ENCODE assay signal across 29 mouse cellular contexts in the genomic region with DNA sequence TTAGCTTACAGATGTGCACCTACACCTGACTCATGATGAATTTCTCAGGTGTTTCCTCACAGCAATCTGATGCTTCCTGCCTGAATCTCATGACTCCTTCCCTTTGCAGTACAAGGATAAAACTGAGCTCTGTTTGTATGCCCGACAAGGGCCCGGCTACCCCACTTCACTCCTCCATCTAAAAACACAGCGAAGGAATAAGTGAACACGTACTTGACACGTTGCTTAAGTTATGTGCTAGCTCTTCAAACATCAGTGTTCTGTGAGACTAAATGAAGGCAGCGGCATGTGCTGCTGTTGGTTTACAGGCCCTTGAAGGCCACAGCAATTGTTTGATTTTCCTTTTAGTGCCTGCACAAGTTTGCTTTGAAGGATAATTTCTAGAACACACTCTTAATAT. TPM values are rescaled to one million over a fixed set of nuclear protein-coding genes. Genes with fewer than 3 reads are reported as not detected.
DNase-seq lines count a peak whose midpoint lies in the region; ATAC-seq and TF ChIP-seq lines count a peak whose summit lies in the region.
"Had no signal": no experiment of that assay in that cellular context is flagged by ENCODE, and none has a peak within 500 bp of the region (broad histone marks: within the 10 kb centered on the region; RNA-seq: fewer than 3 reads in every experiment).

No protein-coding gene starts in this region.

- H3K27ac ChIP-seq in heart, embryonic 13.5 days (replicated peaks), result peak overlapping the region; percentile 45; the same call in 1 of the 2 replicates
- H3K27ac ChIP-seq in left cerebral cortex, adult 2 months, result peak overlapping the region; percentile 37
- no peak overlapping the region for H3K27ac ChIP-seq in ES-E14 (ENCODE audit: insufficient read depth, low read depth, low read length, poor library complexity, severe bottlenecking)
- 0 out of 2 replicates have a peak overlapping the region, but pooled peaks have one; percentile 48 for H3K27ac ChIP-seq in stomach, embryonic 15.5 days
- H3K27ac ChIP-seq: forebrain, embryonic 13.5 days; hindbrain, embryonic 15.5 days; kidney, embryonic 15.5 days; limb, embryonic 10.5 days; limb, embryonic 15.5 days; liver, embryonic 13.5 days; macrophage; midbrain, embryonic 13.5 days had no signal

- 58% methylated on average over 6 of the region's 6 CpGs for WGBS in heart, embryonic 13.5 days
- WGBS in stomach, embryonic 15.5 days, result 71% methylated on average over 6 of the region's 6 CpGs

- ATAC-seq in heart, embryonic 13.5 days (ENCODE audit: extremely low read depth, insufficient number of reproducible peaks, low FRiP score, low TSS enrichment), result no peak
- ATAC-seq in stomach, embryonic 15.5 days (ENCODE audit: insufficient read depth, low FRiP score, low read depth), result no peak
- ATAC-seq: forebrain, embryonic 13.5 days; inflammation-experienced regulatory T-cells, adult 6 months; midbrain, embryonic 13.5 days had no signal

- no peak overlapping the region for H3K4me3 ChIP-seq in heart, embryonic 13.5 days
- H3K4me3 ChIP-seq in left cerebral cortex, adult 2 months, result no peak overlapping the region
- H3K4me3 ChIP-seq in ES-E14 (ENCODE audit: insufficient read depth in 1 of 2, low read depth in 1 of 2, low read length in 2 of 2, poor library complexity in 1 of 2, severe bottlenecking in 1 of 2), result no peak overlapping the region
- no peak overlapping the region for H3K4me3 ChIP-seq in stomach, embryonic 15.5 days (replicated peaks)
- H3K4me3 ChIP-seq: forebrain, embryonic 13.5 days; hindbrain, embryonic 10.5 days; hindbrain, embryonic 15.5 days; kidney, embryonic 15.5 days; limb, embryonic 10.5 days; limb, embryonic 15.5 days; liver, embryonic 13.5 days; midbrain, embryonic 13.5 days had no signal

- peak overlapping the region; percentile 11; the same call in 1 of the 2 replicates for H3K4me2 ChIP-seq in heart, embryonic 13.5 days
- H3K4me2 ChIP-seq in stomach, embryonic 15.5 days, result no peak overlapping the region
- H3K4me2 ChIP-seq: forebrain, embryonic 13.5 days; heart, embryonic 11.5 days; hindbrain, embryonic 15.5 days; kidney, embryonic 15.5 days; limb, embryonic 15.5 days; liver, embryonic 13.5 days; midbrain, embryonic 13.5 days had no signal

- DNase-seq in heart, adult 9 months (ENCODE audit: low spot score in 2 of 2), result no peak
- DNase-seq in left cerebral cortex, adult 2 months (ENCODE audit: extremely low spot score in 1 of 2, low spot score in 2 of 2), result no peak
- DNase-seq in left cerebral cortex, postnatal 10 days (ENCODE audit: extremely low spot score in 1 of 2, low spot score in 2 of 2), result no peak
- no peak for DNase-seq in ES-E14 (ENCODE audit: low read depth, low spot score)
- DNase-seq in ovary, postnatal 14 days (ENCODE audit: low spot score), result no peak
- DNase-seq: adrenal gland, adult 8-10 months; B cell, adult 2 months; cerebellum, adult 8-10 months; gastrocnemius, postnatal 14 days; kidney, adult 11 months; kidney, postnatal 25 days; liver, embryonic 13.5 days; lung, adult 2 months; retina, postnatal 1 day; right cerebral cortex, postnatal 14 days; thymus, postnatal 4 days had no signal

- intact Hi-C loops in left cerebral cortex, adult 2 months (cut with DNase I), result no loop called here
- intact Hi-C loops in left cerebral cortex, postnatal 10 days (cut with DNase I), result loop anchor here (10.0 kb wide), 1 partner anchor 51 kb away; a partner anchor contains a TSS

- peaks cover 55% of the 10 kb centered on the region for H3K4me1 ChIP-seq in heart, embryonic 13.5 days
- peaks cover 2 to 24% of the 10 kb centered on the region in 2 experiments; a peak in 2 of 4 replicates for H3K4me1 ChIP-seq in ES-E14 (ENCODE audit: control insufficient read depth in 2 of 2, insufficient read depth in 2 of 2, low read length in 2 of 2, poor library complexity in 1 of 2)
- H3K4me1 ChIP-seq in stomach, embryonic 15.5 days, result peaks cover 10% of the 10 kb centered on the region

- H3K9ac ChIP-seq in heart, embryonic 13.5 days, result peak overlapping the region; percentile 2; the same call in 1 of the 2 replicates
- peak overlapping the region; percentile 47; the same call in 1 of the 2 replicates for H3K9ac ChIP-seq in ES-E14 (ENCODE audit: insufficient read depth, low read depth, low read length, poor library complexity, severe bottlenecking)
- no peak overlapping the region for H3K9ac ChIP-seq in stomach, embryonic 15.5 days
- H3K9ac ChIP-seq: forebrain, embryonic 13.5 days; hindbrain, embryonic 15.5 days; kidney, embryonic 15.5 days; limb, embryonic 15.5 days; liver, embryonic 13.5 days; midbrain, embryonic 13.5 days had no signal

- H3K36me3 ChIP-seq in heart, embryonic 13.5 days, result peaks cover 8% of the 10 kb centered on the region
- no peaks in the 10 kb centered on the region for H3K36me3 ChIP-seq in ES-E14 (ENCODE audit: control insufficient read depth, insufficient read depth, low read length, poor library complexity, severe bottlenecking)
- no peaks in the 10 kb centered on the region for H3K36me3 ChIP-seq in stomach, embryonic 15.5 days
- H3K36me3 ChIP-seq: G1E; hindbrain, embryonic 15.5 days; kidney, embryonic 15.5 days; limb, embryonic 15.5 days; liver, embryonic 13.5 days; midbrain, embryonic 13.5 days had no signal

- no peaks in the 10 kb centered on the region for H3K27me3 ChIP-seq in heart, embryonic 13.5 days (replicated peaks)
- no peaks in the 10 kb centered on the region for H3K27me3 ChIP-seq in stomach, embryonic 15.5 days (replicated peaks)
- H3K27me3 ChIP-seq: forebrain, embryonic 13.5 days; hindbrain, embryonic 15.5 days; kidney, embryonic 15.5 days; limb, embryonic 15.5 days; liver, embryonic 13.5 days; midbrain, embryonic 13.5 days had no signal

- in situ Hi-C loops in ES-E14 (cut with MboI; ENCODE audit: low sequenced_read_pairs in 2 of 2, unreplicated experiment in 2 of 2), result loop anchor here in 1 of 2 experiments (10.0 kb wide), 1 partner anchor 131 kb away; no protein-coding TSS in a partner anchor

- H3K9me3 ChIP-seq in heart, embryonic 13.5 days, result no peaks in the 10 kb centered on the region
- H3K9me3 ChIP-seq in ES-E14 (ENCODE audit: control insufficient read depth, insufficient read depth, low read depth, low read length), result no peaks in the 10 kb centered on the region
- no peaks in the 10 kb centered on the region for H3K9me3 ChIP-seq in stomach, embryonic 15.5 days
- H3K9me3 ChIP-seq: forebrain, embryonic 13.5 days; G1E; hindbrain, embryonic 10.5 days; hindbrain, embryonic 15.5 days; kidney, embryonic 15.5 days; limb, embryonic 10.5 days; limb, embryonic 15.5 days; liver, embryonic 13.5 days; midbrain, embryonic 13.5 days had no signal

- no peak for TF ChIP-seq CTCF in left cerebral cortex, adult 2 months (IDR thresholded peaks at IDR 0.05)

TF ChIP-seq in ES-E14, 5 proteins besides CTCF, POLR2A, EP300 and RAD21:
- TF ChIP-seq MAFK (IDR thresholded peaks at IDR 0.05; ENCODE audit: insufficient read depth, low read depth, low read length), result no peak
- TF ChIP-seq HCFC1 (IDR thresholded peaks at IDR 0.05; ENCODE audit: borderline replicate concordance, insufficient read depth, low read length), result no peak
- no peak for TF ChIP-seq ZC3H11A (IDR thresholded peaks at IDR 0.05; ENCODE audit: borderline replicate concordance, low read depth, low read length)
- TF ChIP-seq CHD2 (IDR thresholded peaks at IDR 0.05; ENCODE audit: low read depth, low read length), result no peak
- no peak for TF ChIP-seq ZNF384 (IDR thresholded peaks at IDR 0.05; ENCODE audit: low read depth, low read length)

RNA-seq across cellular contexts. Expression of a gene that starts 53.6 kb away (rescaled TPM):
- polyA plus RNA-seq in heart, embryonic 13.5 days (2015; fragmentation: Nextera tagmentation; extraction: Ambion mirVana), result 47.2 and 48.0 TPM in 2 replicates
- 10 to 100 TPM; 16.4 to 20.8 TPM for total RNA-seq in left cerebral cortex, adult 2 months (2021)
- total RNA-seq in left cerebral cortex, postnatal 10 days (2021), result 10 to 100 TPM; 60.3 to 67.5 TPM
- total RNA-seq in ES-E14 (2012; rRNA removed), result 29.4 and 44.0 TPM in 2 replicates
- polyA plus RNA-seq in stomach, embryonic 15.5 days (2015; fragmentation: Nextera tagmentation; extraction: Ambion mirVana), result 28.5 and 29.9 TPM in 2 replicates
- polyA plus RNA-seq: G1E had no signal
